Mouse (Mus musculus) limb, embryonic 14.5 days (tissue): Measurements from ENCODE around the gene Nav2. TPM values are rescaled to one million over a fixed set of nuclear protein-coding genes. Genes with fewer than 3 reads are reported as not detected.

Experiments
- ATAC-seq: fragments of 200-750 bp; cut with Nextera tagmentation; 2 replicates; pipeline ENCODE4 v1.8.0; 2017; ENCODE audit warnings: low read depth, moderate number of reproducible peaks, moderate TSS enrichment; ENCODE audit not compliant: low FRiP score
- DNase-seq: peaks from one replicate; pipeline ENCODE4 v3.0.0-alpha.2; 2015; ENCODE audit warnings: low spot score
- H3K27ac ChIP-seq: fragments of 300-500 bp; sonication (generic); replicated peaks from 2 replicates; pipeline ENCODE4 v1.5.1; 2014; ENCODE audit warnings: low read depth, mild to moderate bottlenecking, low read length, moderate library complexity, mixed read lengths
- H3K27me3 ChIP-seq: fragments of 300-500 bp; sonication (generic); 2 replicates; pipeline ENCODE4 v1.6.1; 2014; ENCODE audit warnings: low read length, mixed read lengths; ENCODE audit not compliant: control insufficient read depth, insufficient read depth
- H3K36me3 ChIP-seq: fragments of 300-500 bp; sonication (generic); 2 replicates; pipeline ENCODE4 v1.6.1; 2014; ENCODE audit warnings: mild to moderate bottlenecking, low read length, moderate library complexity, mixed read lengths; ENCODE audit not compliant: control insufficient read depth, insufficient read depth
- H3K4me1 ChIP-seq: fragments of 300-500 bp; sonication (generic); 2 replicates; pipeline ENCODE4 v1.6.1; 2014; ENCODE audit warnings: antibody characterized with exemption, low read length, mixed read lengths; ENCODE audit not compliant: control insufficient read depth, insufficient read depth
- H3K4me2 ChIP-seq: fragments of 300-500 bp; sonication (generic); replicated peaks from 2 replicates; pipeline ENCODE4 v1.6.1; 2014; ENCODE audit warnings: low read depth, mild to moderate bottlenecking, low read length, moderate library complexity; ENCODE audit not compliant: severe bottlenecking
- H3K4me3 ChIP-seq: fragments of 300-500 bp; sonication (generic); replicated peaks from 2 replicates; pipeline ENCODE4 v1.5.1; 2014; ENCODE audit warnings: low read length
- H3K9ac ChIP-seq: fragments of 300-500 bp; sonication (generic); 2 replicates; pipeline ENCODE4 v1.6.1; 2014; ENCODE audit warnings: mild to moderate bottlenecking, low read depth, low read length, moderate library complexity; ENCODE audit not compliant: severe bottlenecking
- H3K9me3 ChIP-seq: fragments of 300-500 bp; sonication (generic); 2 replicates; pipeline ENCODE4 v1.6.1; 2016; ENCODE audit warnings: low read length; ENCODE audit not compliant: control insufficient read depth
- POLR2A ChIP-seq: fragments of 200-500 bp; IDR thresholded peaks from 2 replicates; pipeline ENCODE4 v1.8.0; 2012; ENCODE audit warnings: inconsistent platforms, mild to moderate bottlenecking, moderate library complexity, borderline replicate concordance; ENCODE audit not compliant: insufficient read depth, insufficient read length; ENCODE audit errors: extremely low read depth
- WGBS: fragments of 180-500 bp; shearing (Covaris S2); extraction: QIAGEN DNeasy Blood & Tissue Kit; methylation state at CpG from one replicate; pipeline ENCODE4 v1.1.7; 2014; 5-methylcytosine and 5-hydroxymethylcytosine counted together
- polyA plus RNA-seq, 2 experiments: library from polyadenylated mRNA; depleted of rRNA in 1 of 2; stranded (reverse) in 1 of 2; unstranded in 1 of 2; fragments of >200 nt; fragmentation: Nextera tagmentation in 1 of 2; extraction: Ambion mirVana in 1 of 2; gene quantifications; 2 replicates each; pipeline versions ENCODE4 v1.2.1 to v1.2.3; 2012 to 2014

The Nav2 gene
- polyA plus RNA-seq, 2 experiments = 15.8 to 16.8 TPM

- Histone ChIP-seq H3K9ac (no peak overlapping the region), H3K4me3 (no peak overlapping the region), H3K36me3 (no peaks in the 10 kb centered on the region), H3K4me2 (no peak overlapping the region), H3K27me3 (no peaks in the 10 kb centered on the region), H3K27ac (no peak overlapping the region), H3K4me1 (peaks cover 14% of the 10 kb centered on the region), H3K9me3 (no peaks in the 10 kb centered on the region)
- no peak for TF ChIP-seq POLR2A
- DNase-seq (no peak), ATAC-seq (no peak)
These were observed 525.4 kb downstream of the Nav2 start for GRCm38 (mm10) chr7:49433945-49434344.

DNA sequence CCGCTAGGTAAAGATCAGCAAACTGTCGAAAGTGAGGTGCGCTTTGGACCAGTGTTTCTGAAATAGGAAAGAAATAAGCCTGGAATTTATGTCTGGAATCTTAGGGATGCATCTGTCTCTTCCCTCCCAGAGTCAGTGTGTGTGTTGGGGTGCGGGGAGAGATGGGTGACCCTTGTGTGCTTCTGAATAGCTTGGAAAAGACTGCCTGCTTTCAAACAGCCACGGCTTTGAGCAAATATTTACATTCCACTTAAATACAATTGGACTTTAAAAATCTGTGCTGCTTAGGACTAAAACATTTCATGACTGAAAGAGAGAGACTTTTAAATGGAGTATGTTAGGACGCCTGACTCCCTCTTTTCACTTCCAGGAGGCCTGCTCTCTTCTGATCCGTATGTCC lies 528.0 kb downstream of the Nav2 start:
- 76% methylated on average over 7 of the region's 7 CpGs for WGBS
- H3K9me3 ChIP-seq = no peaks in the 10 kb centered on the region
- DNase-seq (no peak), ATAC-seq (no peak)
- TF ChIP-seq POLR2A = no peak
- H3K27me3 ChIP-seq = no peaks in the 10 kb centered on the region
- H3K4me3 ChIP-seq = no peak overlapping the region
- no peak overlapping the region for H3K9ac ChIP-seq
- H3K36me3 ChIP-seq = no peaks in the 10 kb centered on the region
- H3K4me1 ChIP-seq = peaks cover 17% of the 10 kb centered on the region
- H3K4me2 ChIP-seq = no peak overlapping the region
- no peak overlapping the region for H3K27ac ChIP-seq

DNA sequence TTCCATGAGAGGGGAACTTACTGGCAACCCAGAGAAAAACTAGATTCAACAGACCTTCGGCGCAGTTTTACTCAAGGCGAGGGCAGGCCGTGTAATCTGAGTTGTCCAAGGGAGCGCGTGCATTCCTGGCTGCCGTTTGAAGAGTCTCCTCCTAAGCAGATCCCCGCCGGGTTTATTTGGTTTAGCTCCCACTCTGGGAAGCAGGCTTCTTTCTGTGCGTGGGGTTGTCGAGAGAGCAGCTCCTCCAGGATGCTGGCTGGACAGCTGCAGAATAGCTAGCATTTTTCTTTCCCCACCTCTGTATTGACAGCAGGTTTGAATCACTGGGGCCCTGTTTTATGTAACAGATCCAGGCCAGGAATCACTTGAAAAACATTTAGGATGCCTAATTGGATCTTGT lies 529.4 kb downstream of the Nav2 start:
- Histone ChIP-seq H3K9me3 (no peaks in the 10 kb centered on the region), H3K9ac (no peak overlapping the region; the same call in 1 of the 2 replicates), H3K4me1 (peaks cover 17% of the 10 kb centered on the region), H3K36me3 (no peaks in the 10 kb centered on the region), H3K27ac (peak overlapping the region; percentile 68), H3K4me3 (no peak overlapping the region), H3K27me3 (no peaks in the 10 kb centered on the region), H3K4me2 (no peak overlapping the region; the same call in 1 of the 2 replicates)
- ATAC-seq = peak; percentile 74
- DNase-seq = peak; percentile 77
- 8% methylated on average over 11 of the region's 11 CpGs for WGBS
- no peak for TF ChIP-seq POLR2A

DNA sequence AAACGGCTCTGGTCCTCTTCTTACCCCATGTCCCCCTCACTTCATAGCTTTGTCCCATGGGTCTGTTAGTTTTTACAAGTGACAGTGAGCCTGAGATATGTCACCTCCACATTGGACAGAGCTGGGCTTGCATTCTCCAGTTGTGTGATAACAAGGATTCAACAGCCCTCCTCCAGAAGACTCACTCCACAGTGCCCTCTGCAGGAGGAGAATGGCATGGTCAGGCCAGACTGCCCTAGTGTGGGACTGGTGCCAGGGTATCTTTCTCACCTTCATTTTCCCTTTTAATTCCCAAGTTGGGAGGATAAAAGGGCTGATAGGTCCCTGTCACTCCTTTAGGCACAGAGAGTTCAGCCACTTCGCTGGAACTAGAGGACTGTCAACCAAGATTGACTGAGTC lies 530.6 kb downstream of the Nav2 start:
- Histone ChIP-seq H3K4me3 (no peak overlapping the region), H3K36me3 (no peaks in the 10 kb centered on the region), H3K4me1 (peaks cover 17% of the 10 kb centered on the region), H3K27me3 (no peaks in the 10 kb centered on the region), H3K4me2 (no peak overlapping the region), H3K9ac (no peak overlapping the region), H3K27ac (no peak overlapping the region), H3K9me3 (no peaks in the 10 kb centered on the region)
- 61% methylated on average over 2 of the region's 2 CpGs for WGBS
- ATAC-seq (no peak), DNase-seq (no peak)
- no peak for TF ChIP-seq POLR2A

DNA sequence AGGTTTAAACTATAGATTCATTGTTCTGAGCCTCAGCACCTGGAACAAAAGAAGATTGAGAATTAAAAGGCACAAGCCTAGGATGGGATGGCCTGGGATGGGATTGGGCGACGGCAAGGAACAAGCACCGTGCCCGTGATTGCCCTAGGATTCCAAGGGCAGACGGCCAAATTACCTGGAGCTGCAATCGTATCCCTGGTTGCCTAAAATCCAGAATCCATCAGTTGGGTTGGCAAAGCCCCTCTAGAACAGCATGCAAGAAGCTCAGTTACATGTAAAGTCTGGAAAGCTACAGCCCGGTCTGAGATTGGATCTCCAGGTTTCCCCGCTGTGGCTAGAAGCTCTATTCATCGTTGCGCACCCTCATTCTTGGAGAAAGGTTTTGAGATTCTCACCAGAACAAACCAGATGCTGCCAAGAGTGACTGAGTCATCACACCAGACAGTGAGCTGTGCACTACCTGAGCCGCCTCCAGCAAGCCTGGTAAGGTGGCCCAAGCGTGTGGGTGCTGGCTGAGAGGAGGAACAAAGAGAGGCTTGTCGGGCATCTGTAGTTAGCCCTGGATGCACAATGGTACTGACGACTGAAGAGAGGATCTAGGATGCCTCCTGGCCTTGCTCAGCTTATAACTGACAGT lies 531.9 kb downstream of the Nav2 start:
- Histone ChIP-seq H3K27me3 (no peaks in the 10 kb centered on the region), H3K4me2 (no peak overlapping the region), H3K4me3 (no peak overlapping the region), H3K9ac (no peak overlapping the region), H3K27ac (no peak overlapping the region), H3K9me3 (no peaks in the 10 kb centered on the region), H3K36me3 (no peaks in the 10 kb centered on the region), H3K4me1 (peaks cover 21% of the 10 kb centered on the region)
- WGBS = 87% methylated on average over 14 of the region's 14 CpGs
- ATAC-seq (no peak), DNase-seq (no peak)
- no peak for TF ChIP-seq POLR2A
